Mouse (Mus musculus): ENCODE data around the gene Olfr1225. TPM values are rescaled to one million over a fixed set of nuclear protein-coding genes. Genes with fewer than 3 reads are reported as not detected.
"Not testable (repeated sequence)": the region's sequence is repeated elsewhere in the genome, so short reads cannot be mapped to it uniquely, and the experiment has no call there.

Gene Olfr1225
- not detected for total RNA-seq (2021)

DNA sequence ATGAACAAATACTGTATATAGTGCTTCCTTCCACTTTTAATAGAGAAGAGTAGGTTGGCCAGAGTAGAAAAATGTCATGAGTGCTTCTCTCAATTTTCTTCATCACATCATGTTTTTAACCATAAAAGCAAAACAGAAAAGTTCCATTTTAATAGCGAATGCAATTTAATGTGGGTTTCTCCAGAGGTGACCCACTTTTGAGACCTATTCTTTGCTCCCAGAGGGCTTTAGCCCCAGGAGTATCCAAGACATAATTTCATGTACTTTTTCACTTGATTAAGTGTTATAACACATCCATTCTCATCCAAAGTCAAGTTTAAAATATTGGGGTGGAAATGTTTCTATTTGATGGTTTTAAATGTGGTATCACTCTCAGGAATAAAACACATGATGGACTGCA, at the start of gene Olfr1225:
TSS of gene Olfr1225 (minus strand) at position 101 of the 400 bp plus-strand sequence.
- intact Hi-C loops (cut with DNase I) = no loop called here
- no peak for DNase-seq

DNA sequence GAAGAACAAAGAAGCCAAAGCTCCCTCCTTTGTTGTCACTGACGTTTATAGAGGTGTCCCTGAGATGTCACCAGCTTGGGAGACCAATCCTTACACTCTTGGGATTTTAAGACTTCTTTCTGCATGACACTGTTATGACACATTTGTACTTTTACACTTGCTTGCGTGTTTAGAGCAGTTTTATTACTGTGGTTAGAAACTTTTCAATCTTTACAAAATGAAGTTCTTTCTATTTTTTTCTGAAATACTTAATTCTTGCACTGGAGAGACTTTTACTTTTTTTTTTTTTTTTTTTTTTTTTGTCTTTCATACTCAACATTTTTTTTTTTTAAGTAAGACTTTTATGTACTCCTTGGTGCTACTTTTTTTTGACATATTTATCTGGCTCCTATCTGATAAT, 25.5 kb upstream of the Olfr1225 start, which contains the start of gene Olfr1226:
TSS of gene Olfr1226 (minus strand) at position 101 of the 400 bp plus-strand sequence.
- DNase-seq = no peak
- intact Hi-C loops (cut with DNase I) = no loop called here

DNA sequence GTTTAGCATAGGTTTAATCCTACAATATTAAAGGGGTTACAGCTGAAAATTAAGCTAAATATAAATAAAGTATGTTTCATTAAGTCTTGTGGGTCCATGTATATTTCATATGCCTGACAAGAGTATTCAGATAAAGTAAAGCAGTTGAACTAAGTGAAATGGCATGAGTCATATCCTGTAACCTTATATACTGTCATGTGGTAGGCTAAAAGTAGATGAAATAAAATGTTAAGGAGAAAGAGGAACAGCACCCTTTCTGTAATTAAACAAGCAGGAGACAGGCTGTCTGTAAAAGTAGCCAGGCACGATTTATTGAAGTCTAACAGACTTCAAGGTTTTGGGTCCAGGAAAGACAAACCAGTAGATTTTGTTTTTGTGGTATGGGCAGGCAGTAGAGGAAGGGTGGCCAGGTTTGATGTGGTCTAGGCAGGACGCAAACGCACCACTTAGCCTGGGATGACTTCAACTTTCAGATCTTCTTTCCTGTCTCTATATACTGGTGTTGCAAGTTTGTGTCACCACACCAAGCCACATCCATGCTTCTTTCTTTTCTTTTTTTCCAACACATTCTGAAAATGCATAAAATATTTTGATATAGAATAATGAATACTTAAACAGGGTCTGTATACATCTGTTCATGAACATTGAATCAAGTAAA, 22.0 kb upstream of the Olfr1225 start:
- DNase-seq = no peak
- intact Hi-C loops (cut with DNase I) = no loop called here

- DNase-seq; intact Hi-C loops (cut with DNase I): not testable (repeated sequence)
Observed at GRCm38 (mm10) chr2:89164711-89165110, 9.8 kb downstream of the Olfr1225 start.

DNA sequence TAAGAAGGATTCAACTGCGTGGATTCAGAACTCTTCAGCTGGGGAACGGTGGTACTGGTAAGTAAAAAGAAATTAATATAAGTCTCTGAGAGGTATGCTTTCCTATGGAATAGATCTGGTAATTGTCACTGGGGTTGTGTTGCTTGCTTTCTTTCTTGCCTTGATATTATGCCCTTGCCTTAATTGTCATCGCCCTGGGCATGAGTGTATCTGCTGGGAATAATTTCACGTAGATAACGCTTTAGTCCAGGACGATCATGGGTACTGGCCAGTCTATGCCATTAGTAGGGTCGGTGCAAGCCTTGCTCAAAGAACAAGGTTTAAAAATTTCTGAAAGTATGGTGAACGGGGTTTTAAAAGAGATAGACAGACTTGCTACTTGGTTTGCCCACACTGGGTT, 10.5 kb downstream of the Olfr1225 start, which contains the start of gene Olfr1224-ps1:
TSS of gene Olfr1224-ps1 (minus strand) at position 101 of the 400 bp plus-strand sequence.
- DNase-seq; intact Hi-C loops (cut with DNase I): not testable (repeated sequence)

DNA sequence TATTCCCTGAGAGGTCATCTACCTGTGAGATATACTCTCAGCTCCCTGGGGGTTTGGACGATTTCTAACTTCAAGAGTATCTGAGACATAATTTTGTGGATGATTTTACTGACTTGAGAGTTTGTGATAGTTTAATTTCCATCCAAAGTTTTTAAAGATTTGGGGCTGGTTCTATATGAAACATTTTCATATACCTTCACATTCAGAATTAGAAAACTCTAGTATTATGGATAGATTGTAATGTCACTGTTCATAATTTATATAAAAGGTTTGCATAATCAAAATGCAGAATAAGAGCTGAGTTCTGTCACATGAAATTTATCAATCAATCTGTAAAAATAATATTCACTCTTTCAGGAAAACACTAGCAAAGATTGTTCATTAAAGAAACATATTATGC, 23.0 kb downstream of the Olfr1225 start, which contains the start of gene Olfr1223:
TSS of gene Olfr1223 (minus strand) at position 101 of the 400 bp plus-strand sequence.
- DNase-seq = no peak
- intact Hi-C loops (cut with DNase I) = no loop called here

DNA sequence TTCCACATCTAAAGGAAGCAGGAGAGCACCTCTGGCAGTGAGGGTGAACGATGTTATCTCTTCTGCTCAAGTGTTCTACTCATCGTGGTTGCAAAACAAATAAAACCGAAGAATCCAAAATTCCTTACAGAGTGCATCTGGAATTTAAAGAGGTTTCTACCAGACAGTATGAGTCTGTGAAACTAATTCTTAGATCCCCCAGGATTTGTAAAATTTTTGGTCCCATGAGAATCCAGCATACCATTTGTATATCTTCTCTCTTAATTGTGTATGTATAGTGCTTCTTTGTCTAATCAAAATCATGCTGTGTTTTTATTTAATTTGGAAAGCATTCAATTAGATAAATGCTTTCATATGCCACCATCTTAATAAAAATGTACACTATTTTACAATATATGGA, 41.5 kb downstream of the Olfr1225 start, which contains the start of gene Olfr1222:
TSS of gene Olfr1222 (minus strand) at position 101 of the 400 bp plus-strand sequence.
- no peak for DNase-seq
- intact Hi-C loops (cut with DNase I) = no loop called here

Other genes starting within 250 kb of the Olfr1225 start
- not detected for gene Olfr1211, start 236.6 kb downstream of the Olfr1225 start, total RNA-seq (2021)
- gene Olfr1212, start 220.7 kb downstream of the Olfr1225 start, total RNA-seq (2021) = not detected
- not detected for gene Gm13762, start 194.4 kb downstream of the Olfr1225 start, total RNA-seq (2021)
- not detected for gene Olfr1214, start 182.0 kb downstream of the Olfr1225 start, total RNA-seq (2021)
- not detected for gene Olfr1215, start 167.7 kb downstream of the Olfr1225 start, total RNA-seq (2021)
- gene Olfr1216, start 156.3 kb downstream of the Olfr1225 start, total RNA-seq (2021) = not detected
- gene Olfr1217, start 142.6 kb downstream of the Olfr1225 start, total RNA-seq (2021) = not detected
- gene Olfr1218, start 113.5 kb downstream of the Olfr1225 start, total RNA-seq (2021) = not detected
- gene Olfr1219, start 91.2 kb downstream of the Olfr1225 start, total RNA-seq (2021) = not detected
- not detected for gene Olfr1220, start 67.8 kb downstream of the Olfr1225 start, total RNA-seq (2021)
- gene Olfr1221, start 57.4 kb downstream of the Olfr1225 start, total RNA-seq (2021) = not detected
- not detected for gene Olfr1222, start 41.6 kb downstream of the Olfr1225 start, total RNA-seq (2021)
- not detected for gene Olfr1223, start 23.1 kb downstream of the Olfr1225 start, total RNA-seq (2021)
- not detected for gene Olfr1224-ps1, start 10.6 kb downstream of the Olfr1225 start, total RNA-seq (2021)
- not detected for gene Olfr1226, start 25.4 kb upstream of the Olfr1225 start, total RNA-seq (2021)
- not detected for gene Olfr1228, start 79.4 kb upstream of the Olfr1225 start, total RNA-seq (2021)
- gene Olfr1229, start 113.3 kb upstream of the Olfr1225 start, total RNA-seq (2021) = not detected
- gene Olfr1230, start 122.6 kb upstream of the Olfr1225 start, total RNA-seq (2021) = not detected
- not detected for gene Olfr1231, start 132.4 kb upstream of the Olfr1225 start, total RNA-seq (2021)
- gene Olfr1232, start 155.0 kb upstream of the Olfr1225 start, total RNA-seq (2021) = not detected
- gene Olfr1233, start 167.7 kb upstream of the Olfr1225 start, total RNA-seq (2021) = not detected
- not detected for gene Olfr1234, start 190.2 kb upstream of the Olfr1225 start, total RNA-seq (2021)
- gene Olfr1238, start 235.0 kb upstream of the Olfr1225 start, total RNA-seq (2021) = not detected
- gene Olfr1239, start 245.7 kb upstream of the Olfr1225 start, total RNA-seq (2021) = not detected